In genomic region chr2:24560201-24560600, GRCm38 (mm10) we compare ENCODE assay signal across 23 mouse cellular contexts.
"Had no signal": no experiment of that assay in that cellular context is flagged by ENCODE, and none has a peak within 500 bp of the region (broad histone marks: within the 10 kb centered on the region; RNA-seq: fewer than 3 reads in every experiment).

No protein-coding gene starts in this region.

- H3K9ac ChIP-seq: forebrain, postnatal 0 days; heart, embryonic 13.5 days; heart, embryonic 15.5 days; hindbrain, embryonic 13.5 days; hindbrain, embryonic 15.5 days; limb, embryonic 13.5 days; limb, embryonic 15.5 days had no signal

- ATAC-seq: forebrain, postnatal 0 days; hindbrain, postnatal 0 days; intestine, embryonic 16.5 days had no signal

- H3K27me3 ChIP-seq: heart, embryonic 13.5 days; heart, embryonic 15.5 days; hindbrain, embryonic 15.5 days; limb, embryonic 13.5 days; limb, embryonic 15.5 days had no signal

- H3K4me1 ChIP-seq: hindbrain, embryonic 13.5 days; hindbrain, embryonic 15.5 days; limb, embryonic 13.5 days; limb, embryonic 15.5 days had no signal

- H3K4me3 ChIP-seq: heart, adult 2 months; heart, embryonic 13.5 days; heart, embryonic 15.5 days; hindbrain, embryonic 13.5 days; hindbrain, embryonic 15.5 days; limb, embryonic 13.5 days; limb, embryonic 15.5 days had no signal

- H3K9me3 ChIP-seq: heart, embryonic 13.5 days; heart, embryonic 15.5 days; hindbrain, embryonic 13.5 days; hindbrain, embryonic 15.5 days; limb, embryonic 13.5 days; limb, embryonic 15.5 days had no signal

- DNase-seq: forebrain, postnatal 0 days; gastrocnemius, postnatal 14 days; gastrocnemius, postnatal 36 days; heart, adult 2 months; heart, postnatal 14 days; heart, postnatal 36 days; kidney, adult 11 months; kidney, adult 8-10 months; kidney, postnatal 14 days; kidney, postnatal 36 days; layer of hippocampus, adult 9-11 months; layer of hippocampus, postnatal 36 days; left cerebral cortex, postnatal 4 days had no signal

- H3K4me2 ChIP-seq: heart, embryonic 11.5 days; heart, embryonic 13.5 days; heart, embryonic 15.5 days; hindbrain, embryonic 13.5 days; hindbrain, embryonic 15.5 days; limb, embryonic 13.5 days; limb, embryonic 15.5 days had no signal

- H3K36me3 ChIP-seq: heart, embryonic 13.5 days; heart, embryonic 15.5 days; hindbrain, embryonic 13.5 days; hindbrain, embryonic 15.5 days; limb, embryonic 13.5 days; limb, embryonic 15.5 days had no signal

- H3K27ac ChIP-seq: heart, adult 2 months; heart, embryonic 13.5 days; heart, embryonic 15.5 days; hindbrain, embryonic 13.5 days; hindbrain, embryonic 15.5 days; hindbrain, postnatal 0 days; kidney, postnatal 0 days; limb, embryonic 13.5 days; limb, embryonic 15.5 days had no signal
